Mouse (Mus musculus) bone marrow macrophage, adult 2 months (primary cell): ENCODE measurements at regions not wholly inside any gene's neighbourhood (a gene's known extent, or its start where the extent isn't known, plus 50 kb on each side); places are given as distances from the start of the nearest gene placed in this dataset.

ENCODE experiments used
- H3K27ac ChIP-seq: 2 replicates; pipeline ENCODE4 v1.5.1; 2012; ENCODE audit warnings: low read depth, low read length; ENCODE audit not compliant: insufficient read depth
- H3K4me1 ChIP-seq: 2 replicates; pipeline ENCODE4 v1.6.1; 2012; ENCODE audit warnings: low read length; ENCODE audit not compliant: control insufficient read depth, insufficient read depth
- H3K4me3 ChIP-seq: 2 replicates; pipeline ENCODE4 v1.5.1; 2012; ENCODE audit warnings: mild to moderate bottlenecking, low read length, moderate library complexity; ENCODE audit not compliant: insufficient read depth
- CTCF ChIP-seq: IDR thresholded peaks from 2 replicates; pipeline ENCODE4 v1.5.1; 2012; ENCODE audit warnings: low read depth, mild to moderate bottlenecking, low read length, moderate library complexity
- POLR2A ChIP-seq: IDR thresholded peaks from 2 replicates; pipeline ENCODE4 v1.6.1; 2012; ENCODE audit warnings: mild to moderate bottlenecking, low read depth, low read length, borderline replicate concordance

GRCm38 (mm10) chr12:26543463-26543862, 74.5 kb downstream of the Cmpk2 start:
- Histone ChIP-seq H3K4me1 (no peaks in the 10 kb centered on the region), H3K4me3 (no peak overlapping the region), H3K27ac (no peak overlapping the region)
- no peak for TF ChIP-seq CTCF
- TF ChIP-seq POLR2A: no peak

GRCm38 (mm10) chr12:26542451-26542850, 73.4 kb downstream of the Cmpk2 start:
- no peak overlapping the region for H3K27ac ChIP-seq
- TF ChIP-seq POLR2A (no peak), CTCF (no peak)
- H3K4me1 ChIP-seq: no peaks in the 10 kb centered on the region
- no peak overlapping the region for H3K4me3 ChIP-seq

- no peak overlapping the region for H3K27ac ChIP-seq
- TF ChIP-seq CTCF (no peak), POLR2A (no peak)
- H3K4me3 ChIP-seq: no peak overlapping the region
- no peaks in the 10 kb centered on the region for H3K4me1 ChIP-seq
Measured at GRCm38 (mm10) chr12:26535261-26535890, 66.4 kb downstream of the Cmpk2 start.

GRCm38 (mm10) chr12:26534229-26535105, 65.5 kb downstream of the Cmpk2 start:
- no peak for TF ChIP-seq POLR2A
- TF ChIP-seq CTCF: no peak
- H3K27ac ChIP-seq: no peak overlapping the region
- H3K4me3 ChIP-seq: no peak overlapping the region
- H3K4me1 ChIP-seq: no peaks in the 10 kb centered on the region

- no peaks in the 10 kb centered on the region for H3K4me1 ChIP-seq
- TF ChIP-seq POLR2A (no peak), CTCF (no peak)
- H3K4me3 ChIP-seq: no peak overlapping the region
- no peak overlapping the region for H3K27ac ChIP-seq
Measured at GRCm38 (mm10) chr12:26533641-26534151, 64.7 kb downstream of the Cmpk2 start.

GRCm38 (mm10) chr12:26532823-26533640, 64.0 kb downstream of the Cmpk2 start:
- H3K4me1 ChIP-seq: no peaks in the 10 kb centered on the region
- no peak overlapping the region for H3K4me3 ChIP-seq
- TF ChIP-seq CTCF (peak; percentile 81), POLR2A (no peak)
- H3K27ac ChIP-seq: no peak overlapping the region

- H3K27ac ChIP-seq: no peak overlapping the region
- TF ChIP-seq POLR2A: no peak
- no peak for TF ChIP-seq CTCF
- no peaks in the 10 kb centered on the region for H3K4me1 ChIP-seq
- H3K4me3 ChIP-seq: no peak overlapping the region
Measured at GRCm38 (mm10) chr12:26532076-26532475, 63.1 kb downstream of the Cmpk2 start.
